Mouse (Mus musculus): Measurements from ENCODE around the gene Cdca8. TPM values are rescaled to one million over a fixed set of nuclear protein-coding genes. Genes with fewer than 3 reads are reported as not detected.

Gene Cdca8
- polyA plus RNA-seq, 1 experiment from 2014 or later = 151 TPM

- H3K27ac ChIP-seq (ENCODE audit: low read depth, low read length) = no peak overlapping the region
- WGBS = 90% methylated on average over 1 of the region's 1 CpGs
- ATAC-seq (ENCODE audit: low FRiP score, low TSS enrichment) = no peak
Observed at GRCm38 (mm10) chr4:124872719-124873118, 66.4 kb downstream of the Cdca8 start.

More at GRCm38 (mm10) chr4:124872719-124873118, 66.4 kb downstream of the Cdca8 start:
- H3K9me3 ChIP-seq (ENCODE audit: control insufficient read depth, low read length) = peaks cover 3% of the 10 kb centered on the region; the same call in 1 of the 2 replicates
- H3K9ac ChIP-seq (ENCODE audit: low read depth, low read length) = no peak overlapping the region
- no peaks in the 10 kb centered on the region for H3K36me3 ChIP-seq (ENCODE audit: control insufficient read depth, insufficient read depth, low read length)
- no peaks in the 10 kb centered on the region for H3K4me1 ChIP-seq (ENCODE audit: control insufficient read depth, insufficient read depth, low read length)
- H3K27me3 ChIP-seq (ENCODE audit: control insufficient read depth, insufficient read depth, low read length) = no peaks in the 10 kb centered on the region
- no peak overlapping the region for H3K4me2 ChIP-seq (replicated peaks; ENCODE audit: low read depth, low read length)
- H3K4me3 ChIP-seq (ENCODE audit: low read length) = no peak overlapping the region

Other genes with a start within 250 kb of the Cdca8 start
- gene Utp11, start 245.7 kb downstream of the Cdca8 start, polyA plus RNA-seq (2014; fragmentation: Nextera tagmentation; extraction: Ambion mirVana) = 67.9 and 93.7 TPM in 2 replicates
- gene Fhl3, start 238.6 kb downstream of the Cdca8 start, polyA plus RNA-seq (2014; fragmentation: Nextera tagmentation; extraction: Ambion mirVana) = 9.5 and 9.7 TPM in 2 replicates
- gene Sf3a3, start 224.5 kb downstream of the Cdca8 start, polyA plus RNA-seq (2014; fragmentation: Nextera tagmentation; extraction: Ambion mirVana) = 177 and 183 TPM in 2 replicates
- gene Inpp5b, start 197.5 kb downstream of the Cdca8 start, polyA plus RNA-seq (2014; fragmentation: Nextera tagmentation; extraction: Ambion mirVana) = 22.2 and 26.4 TPM in 2 replicates
- gene Mtf1, start 137.2 kb downstream of the Cdca8 start, polyA plus RNA-seq (2014; fragmentation: Nextera tagmentation; extraction: Ambion mirVana) = 13.7 and 17.5 TPM in 2 replicates
- gene Yrdc, start 88.6 kb downstream of the Cdca8 start, polyA plus RNA-seq (2014; fragmentation: Nextera tagmentation; extraction: Ambion mirVana) = 40.4 and 49.8 TPM in 2 replicates
- 53.6 and 64.3 TPM in 2 replicates for gene 1110065P20Rik, start 88.1 kb downstream of the Cdca8 start, polyA plus RNA-seq (2014; fragmentation: Nextera tagmentation; extraction: Ambion mirVana)
- 0.66 and 0.81 TPM in 2 replicates for gene Maneal, start 77.1 kb downstream of the Cdca8 start, polyA plus RNA-seq (2014; fragmentation: Nextera tagmentation; extraction: Ambion mirVana)
- 0.10 and 0.23 TPM in 2 replicates for gene Epha10, start 58.4 kb downstream of the Cdca8 start, polyA plus RNA-seq (2014; fragmentation: Nextera tagmentation; extraction: Ambion mirVana)
- 4.8 and 5.0 TPM in 2 replicates for gene 9930104L06Rik, start 2.3 kb downstream of the Cdca8 start, polyA plus RNA-seq (2014; fragmentation: Nextera tagmentation; extraction: Ambion mirVana)
- gene Rspo1, start 47.1 kb upstream of the Cdca8 start, polyA plus RNA-seq (2014; fragmentation: Nextera tagmentation; extraction: Ambion mirVana) = 40.0 and 44.8 TPM in 2 replicates
- 56.9 and 95.5 TPM in 2 replicates for gene Gnl2, start 77.3 kb upstream of the Cdca8 start, polyA plus RNA-seq (2014; fragmentation: Nextera tagmentation; extraction: Ambion mirVana)
- gene Dnali1, start 126.4 kb upstream of the Cdca8 start, polyA plus RNA-seq (2014; fragmentation: Nextera tagmentation; extraction: Ambion mirVana) = 0.11 TPM in 1 of 2 replicates, not detected in the other
- gene Snip1, start 127.4 kb upstream of the Cdca8 start, polyA plus RNA-seq (2014; fragmentation: Nextera tagmentation; extraction: Ambion mirVana) = 30.6 and 36.9 TPM in 2 replicates
- gene Meaf6, start 145.8 kb upstream of the Cdca8 start, polyA plus RNA-seq (2014; fragmentation: Nextera tagmentation; extraction: Ambion mirVana) = 64.3 and 72.1 TPM in 2 replicates
- 0.60 and 0.61 TPM in 2 replicates for gene Zc3h12a, start 188.5 kb upstream of the Cdca8 start, polyA plus RNA-seq (2014; fragmentation: Nextera tagmentation; extraction: Ambion mirVana)

Data from kidney, embryonic 14.5 days (tissue).